Mouse (Mus musculus): Measurements from ENCODE around the gene Sbno1. TPM values are rescaled to one million over a fixed set of nuclear protein-coding genes. Genes with fewer than 3 reads are reported as not detected.

Gene Sbno1
- polyA plus RNA-seq, 1 experiment, result 0.28 TPM

GRCm38 (mm10) chr5:124433048-124433447 is 7.2 kb upstream of the Sbno1 start:
- TF ChIP-seq GATA1 (IDR thresholded peaks at IDR 0.05; ENCODE audit: low read length), result no peak
- no peak for TF ChIP-seq TAL1 (IDR thresholded peaks at IDR 0.05; ENCODE audit: low read length)
- Histone ChIP-seq H3K27me3 (ENCODE audit: control insufficient read depth) (no peaks in the 10 kb centered on the region), H3K4me1 (ENCODE audit: control insufficient read depth) (peaks cover 3% of the 10 kb centered on the region)

GRCm38 (mm10) chr5:124432398-124433012 is 6.7 kb upstream of the Sbno1 start:
- TF ChIP-seq GATA1 (IDR thresholded peaks at IDR 0.05; ENCODE audit: low read length), result no peak
- no peak for TF ChIP-seq TAL1 (IDR thresholded peaks at IDR 0.05; ENCODE audit: low read length)
- H3K36me3 ChIP-seq (ENCODE audit: control insufficient read depth), result no peaks in the 10 kb centered on the region
- no peaks in the 10 kb centered on the region for H3K9me3 ChIP-seq (ENCODE audit: control insufficient read depth, low read length)
- H3K27me3 ChIP-seq (ENCODE audit: control insufficient read depth), result no peaks in the 10 kb centered on the region
- H3K4me3 ChIP-seq (replicated peaks), result no peak overlapping the region
- peaks cover 3% of the 10 kb centered on the region; the same call in 1 of the 2 replicates for H3K4me1 ChIP-seq (ENCODE audit: control insufficient read depth)

More at GRCm38 (mm10) chr5:124433048-124433447, 7.2 kb upstream of the Sbno1 start:
- no peaks in the 10 kb centered on the region for H3K36me3 ChIP-seq (ENCODE audit: control insufficient read depth)
- H3K4me3 ChIP-seq (replicated peaks), result no peak overlapping the region
- no peaks in the 10 kb centered on the region for H3K9me3 ChIP-seq (ENCODE audit: control insufficient read depth, low read length)

GRCm38 (mm10) chr5:124426475-124427071 is 772 bp upstream of the Sbno1 start:
- Histone ChIP-seq H3K36me3 (ENCODE audit: control insufficient read depth) (peaks cover 10% of the 10 kb centered on the region), H3K4me1 (ENCODE audit: control insufficient read depth) (peaks cover 38% of the 10 kb centered on the region), H3K4me3 (replicated peaks) (peak overlapping the region; percentile 88), H3K9me3 (ENCODE audit: control insufficient read depth, low read length) (no peaks in the 10 kb centered on the region), H3K27me3 (ENCODE audit: control insufficient read depth) (no peaks in the 10 kb centered on the region)
- no peak for TF ChIP-seq GATA1 (IDR thresholded peaks at IDR 0.05; ENCODE audit: low read length)
- no peak for TF ChIP-seq TAL1 (IDR thresholded peaks at IDR 0.05; ENCODE audit: low read length)

DNA sequence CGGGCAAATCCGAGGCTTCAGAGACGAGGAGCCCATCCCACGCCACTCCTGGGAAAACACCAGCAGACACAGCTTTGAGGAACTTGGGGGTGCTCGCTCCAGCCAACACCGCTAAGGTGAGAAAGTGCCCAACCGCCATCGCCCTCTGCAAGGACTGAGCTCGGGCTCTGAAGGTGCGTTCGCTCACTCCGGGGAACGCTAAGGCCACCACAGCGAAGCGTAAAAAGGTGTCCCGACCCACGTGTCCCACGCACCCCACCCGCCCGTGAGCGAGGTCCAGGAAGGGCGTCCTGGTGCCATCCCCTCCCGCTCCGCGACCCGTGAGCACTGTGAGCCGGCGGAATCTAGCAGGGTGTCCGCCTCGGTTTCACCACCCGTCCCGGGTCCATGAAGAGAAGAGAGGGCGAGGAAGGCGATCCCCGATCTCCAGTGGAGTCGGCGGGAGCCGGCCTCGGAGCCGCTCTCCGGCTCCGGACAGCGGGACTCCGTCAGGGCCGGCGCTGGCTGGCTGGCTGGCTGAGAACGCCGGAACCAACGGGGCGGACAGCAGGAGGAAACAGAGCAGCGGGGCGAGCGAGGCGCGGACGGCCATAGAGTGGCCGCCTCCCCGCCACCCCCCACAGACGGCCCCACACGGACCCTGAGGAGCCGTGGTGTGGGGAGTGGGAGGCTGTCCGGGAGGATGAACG is 934 bp downstream of the Sbno1 start:
- Histone ChIP-seq H3K4me3 (replicated peaks) (peak overlapping the region; percentile 88), H3K9me3 (ENCODE audit: control insufficient read depth, low read length) (no peaks in the 10 kb centered on the region), H3K4me1 (ENCODE audit: control insufficient read depth) (peaks cover 50% of the 10 kb centered on the region), H3K27me3 (ENCODE audit: control insufficient read depth) (no peaks in the 10 kb centered on the region), H3K36me3 (ENCODE audit: control insufficient read depth) (peaks cover 10% of the 10 kb centered on the region)
- TF ChIP-seq TAL1 (IDR thresholded peaks at IDR 0.05; ENCODE audit: low read length), result no peak
- TF ChIP-seq GATA1 (IDR thresholded peaks at IDR 0.05; ENCODE audit: low read length), result no peak

- Histone ChIP-seq H3K4me3 (replicated peaks) (peak overlapping the region; percentile 88), H3K4me1 (ENCODE audit: control insufficient read depth) (peaks cover 56% of the 10 kb centered on the region), H3K27me3 (ENCODE audit: control insufficient read depth) (no peaks in the 10 kb centered on the region), H3K9me3 (ENCODE audit: control insufficient read depth, low read length) (no peaks in the 10 kb centered on the region), H3K36me3 (ENCODE audit: control insufficient read depth) (peaks cover 12% of the 10 kb centered on the region)
- no peak for TF ChIP-seq GATA1 (IDR thresholded peaks at IDR 0.05; ENCODE audit: low read length)
- no peak for TF ChIP-seq TAL1 (IDR thresholded peaks at IDR 0.05; ENCODE audit: low read length)
These were observed 1.5 kb downstream of the Sbno1 start for GRCm38 (mm10) chr5:124424200-124424722.

DNA sequence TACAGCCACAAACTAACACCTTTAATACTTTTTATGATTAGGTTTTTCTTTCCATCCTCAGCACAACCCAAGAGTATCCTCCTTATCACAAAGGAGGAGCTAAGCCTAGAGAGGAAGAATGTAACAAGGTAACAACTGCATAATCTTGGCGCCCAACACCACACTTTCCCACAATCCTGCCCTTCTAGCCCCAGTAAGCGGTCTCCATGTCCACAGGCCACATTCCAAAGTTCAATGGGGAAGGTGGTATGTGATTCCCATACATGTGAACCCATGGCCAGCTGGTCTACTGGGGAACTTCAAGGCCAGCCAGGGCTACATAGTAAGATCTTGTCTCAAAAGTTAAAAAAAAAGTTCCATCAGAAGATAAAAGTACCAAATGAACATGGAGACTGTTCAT is 4.0 kb downstream of the Sbno1 start:
- TF ChIP-seq GATA1 (IDR thresholded peaks at IDR 0.05; ENCODE audit: low read length) (no peak), TAL1 (IDR thresholded peaks at IDR 0.05; ENCODE audit: low read length) (no peak)
- Histone ChIP-seq H3K9me3 (ENCODE audit: control insufficient read depth, low read length) (no peaks in the 10 kb centered on the region), H3K4me3 (replicated peaks) (no peak overlapping the region), H3K36me3 (ENCODE audit: control insufficient read depth) (peaks cover 12% of the 10 kb centered on the region), H3K4me1 (ENCODE audit: control insufficient read depth) (peaks cover 67% of the 10 kb centered on the region), H3K27me3 (ENCODE audit: control insufficient read depth) (no peaks in the 10 kb centered on the region)

DNA sequence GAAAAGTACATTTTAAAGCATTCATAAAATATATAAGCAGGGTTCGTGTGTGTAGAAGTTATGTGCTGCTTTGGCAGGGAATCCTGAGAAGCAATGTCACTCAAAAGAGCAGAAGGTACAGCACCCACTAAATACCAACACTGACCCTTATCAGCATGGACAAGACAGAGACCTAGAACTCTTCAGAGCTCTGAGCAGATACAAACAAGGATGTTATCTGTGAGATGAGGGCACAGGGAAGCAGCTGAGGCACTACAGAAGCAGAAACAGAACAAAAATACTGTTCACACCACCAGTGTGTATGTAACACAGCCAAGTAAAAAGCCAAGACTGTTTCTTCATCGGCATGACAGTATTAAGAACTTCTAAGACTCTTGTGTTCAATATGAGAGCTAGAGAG is 6.9 kb downstream of the Sbno1 start:
- peak overlapping the region; percentile 0 for H3K4me3 ChIP-seq (replicated peaks)
- H3K9me3 ChIP-seq (ENCODE audit: control insufficient read depth, low read length), result no peaks in the 10 kb centered on the region
- H3K36me3 ChIP-seq (ENCODE audit: control insufficient read depth), result peaks cover 24% of the 10 kb centered on the region
- H3K27me3 ChIP-seq (ENCODE audit: control insufficient read depth), result no peaks in the 10 kb centered on the region
- peaks cover 54% of the 10 kb centered on the region for H3K4me1 ChIP-seq (ENCODE audit: control insufficient read depth)
- no peak for TF ChIP-seq TAL1 (IDR thresholded peaks at IDR 0.05; ENCODE audit: low read length)
- peak; percentile 2; the same call in 1 of the 2 replicates for TF ChIP-seq GATA1 (IDR thresholded peaks at IDR 0.05; ENCODE audit: low read length)

- no peak overlapping the region for H3K4me3 ChIP-seq (replicated peaks)
- H3K4me1 ChIP-seq (ENCODE audit: control insufficient read depth), result peaks cover 13% of the 10 kb centered on the region
- H3K9me3 ChIP-seq (ENCODE audit: control insufficient read depth, low read length), result no peaks in the 10 kb centered on the region
- no peaks in the 10 kb centered on the region for H3K27me3 ChIP-seq (ENCODE audit: control insufficient read depth)
- peaks cover 68% of the 10 kb centered on the region for H3K36me3 ChIP-seq (ENCODE audit: control insufficient read depth)
- no peak for TF ChIP-seq TAL1 (IDR thresholded peaks at IDR 0.05; ENCODE audit: low read length)
- TF ChIP-seq GATA1 (IDR thresholded peaks at IDR 0.05; ENCODE audit: low read length), result no peak
These were observed 13.6 kb downstream of the Sbno1 start for GRCm38 (mm10) chr5:124412163-124412562.

DNA sequence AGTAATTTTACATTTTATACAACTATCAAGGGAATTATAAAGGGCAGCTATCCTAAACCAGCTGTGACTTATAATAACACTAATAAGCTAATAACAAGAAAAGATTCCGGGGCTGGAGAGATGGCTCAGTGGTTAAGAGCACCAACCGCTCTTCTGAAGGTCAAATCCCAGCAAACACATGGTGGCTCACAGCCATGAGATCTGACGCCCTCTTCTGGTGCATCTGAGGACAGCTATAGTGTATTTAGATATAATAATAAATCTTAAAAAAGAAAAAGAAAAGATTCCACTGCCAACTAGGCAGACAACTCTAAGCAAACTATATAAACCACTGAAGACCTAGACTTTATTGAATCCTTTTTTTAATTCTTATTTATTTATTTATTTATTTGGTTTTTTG is 15.0 kb downstream of the Sbno1 start:
- Histone ChIP-seq H3K4me3 (replicated peaks) (no peak overlapping the region), H3K9me3 (ENCODE audit: control insufficient read depth, low read length) (no peaks in the 10 kb centered on the region), H3K36me3 (ENCODE audit: control insufficient read depth) (peaks cover 80% of the 10 kb centered on the region), H3K4me1 (ENCODE audit: control insufficient read depth) (peaks cover 13% of the 10 kb centered on the region), H3K27me3 (ENCODE audit: control insufficient read depth) (no peaks in the 10 kb centered on the region)
- TF ChIP-seq GATA1 (IDR thresholded peaks at IDR 0.05; ENCODE audit: low read length) (no peak), TAL1 (IDR thresholded peaks at IDR 0.05; ENCODE audit: low read length) (no peak)
